Mouse (Mus musculus) CH12F3 (cell line): Measurements from ENCODE around the gene Bace1.

Source experiments
- in situ Hi-C: fragments of 300-500 bp; cut with MboI; formaldehyde crosslinking; loops from 2 replicates; pipeline ENCODE4 v1.14.3; 2020; ENCODE audit warnings: low sequenced_read_pairs

Bace1 gene

GRCm38 (mm10) chr9:45838434-45839138, at the start of gene Bace1:
TSS of gene Bace1 (plus strand) at chr9:45838580.
- in situ Hi-C loops = no loop called here

DNA sequence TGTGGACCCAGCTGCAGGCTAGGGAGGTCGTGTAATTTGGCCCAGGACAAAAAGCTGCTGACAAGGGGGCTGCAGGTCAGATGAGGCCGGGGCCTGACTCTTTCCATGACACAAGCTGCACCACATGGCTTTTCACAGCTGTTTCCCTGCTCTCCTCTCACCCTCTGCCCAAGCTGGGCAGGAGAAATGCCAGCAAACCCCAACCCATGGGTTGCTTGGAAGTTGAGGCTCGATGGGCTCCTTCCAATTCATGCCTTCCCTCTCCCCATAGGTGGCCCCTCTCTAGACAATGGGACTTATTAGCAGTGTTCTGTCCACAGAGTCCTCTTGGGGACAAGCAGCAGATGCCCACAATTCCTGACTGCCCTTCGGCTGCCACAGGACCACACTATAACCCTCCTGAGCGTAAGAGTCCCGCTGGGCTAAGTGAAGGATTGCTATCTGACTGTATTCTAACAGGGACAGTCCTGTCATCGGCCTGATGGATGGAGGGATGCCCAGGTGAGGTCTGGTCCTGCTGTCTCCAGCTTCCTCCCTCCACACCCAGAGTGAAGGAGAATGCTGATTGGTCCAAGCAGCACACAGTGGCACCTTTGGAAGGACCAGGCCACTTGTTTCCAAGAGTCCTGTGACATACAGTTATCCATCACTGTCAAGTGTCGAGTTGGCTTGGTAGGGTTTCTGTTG, 46.8 kb upstream of the Bace1 start:
- in situ Hi-C loops = no loop called here

DNA sequence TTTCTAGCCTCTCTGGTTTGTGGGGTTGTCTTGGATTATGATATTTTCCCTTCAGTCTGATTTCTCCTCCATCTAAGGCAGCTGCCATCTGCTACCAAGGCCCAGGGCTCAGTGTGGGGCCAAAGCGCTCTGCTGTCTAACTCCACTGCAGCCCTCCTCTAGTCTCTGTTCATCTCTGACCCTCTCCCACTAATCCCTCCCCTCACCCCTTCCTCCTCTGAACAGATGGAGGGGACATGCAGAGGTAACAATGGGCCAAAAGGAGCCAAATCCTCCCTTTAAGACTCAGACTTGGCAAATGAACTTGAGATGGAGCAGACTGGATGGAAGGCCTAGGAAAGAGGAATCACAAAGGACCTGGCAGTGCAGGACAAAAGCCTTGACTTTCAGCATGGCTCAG, 46.1 kb upstream of the Bace1 start:
- in situ Hi-C loops = no loop called here

GRCm38 (mm10) chr9:45793697-45794096, 44.7 kb upstream of the Bace1 start:
- in situ Hi-C loops = no loop called here

- in situ Hi-C loops = no loop called here
Observed at GRCm38 (mm10) chr9:45795722-45796121, 42.7 kb upstream of the Bace1 start.

DNA sequence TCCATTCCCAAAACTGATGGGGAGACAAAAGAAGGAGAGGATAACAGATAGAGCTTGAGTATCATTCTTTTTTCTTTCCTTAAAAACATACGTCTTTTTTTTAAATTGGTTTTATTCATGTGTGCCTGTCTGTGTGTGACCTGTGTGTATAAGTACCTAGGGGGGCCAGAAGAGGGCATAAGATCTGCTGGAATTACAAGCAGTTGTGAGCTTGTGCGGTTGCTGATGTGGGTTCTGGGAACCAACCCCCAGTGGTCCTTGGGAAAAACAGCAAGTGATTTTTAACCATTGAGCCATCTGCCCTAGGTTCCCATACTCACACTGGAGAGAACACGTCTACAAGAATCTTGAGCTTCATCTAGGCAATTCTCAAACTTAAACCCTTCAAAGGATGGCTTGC, 41.1 kb upstream of the Bace1 start:
- in situ Hi-C loops = no loop called here

DNA sequence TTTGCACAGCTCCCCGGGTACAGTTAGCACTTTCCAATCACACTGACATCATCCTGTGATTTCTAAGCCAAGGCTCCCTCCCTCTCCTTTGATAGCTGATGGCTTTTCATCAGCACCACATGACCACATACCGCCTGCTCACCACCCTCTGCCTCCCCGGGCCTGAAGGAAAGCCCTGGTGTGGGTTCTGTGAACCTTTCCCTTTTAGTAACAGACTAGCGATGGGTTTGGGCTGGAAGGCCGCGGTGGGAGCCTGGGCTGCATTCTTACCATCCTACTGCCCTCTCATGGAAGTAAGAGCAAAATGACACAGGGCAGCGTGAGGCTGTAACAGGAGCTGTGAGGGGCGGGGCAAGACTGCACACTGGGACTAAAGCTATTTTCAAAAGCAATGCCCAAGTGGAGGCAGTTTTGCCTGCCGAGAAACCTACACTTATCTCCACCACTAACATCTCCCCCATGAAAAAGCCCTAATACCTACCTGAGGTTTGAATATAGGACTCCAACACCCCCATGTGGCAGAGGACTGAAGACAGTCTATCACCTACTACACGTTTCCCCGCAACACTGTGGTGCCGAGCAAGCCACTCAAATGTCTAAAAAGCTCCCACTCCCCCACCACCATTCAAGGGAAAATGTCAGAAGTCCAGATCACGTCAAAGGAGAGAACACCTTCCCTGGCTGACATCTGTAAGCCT, 39.8 kb upstream of the Bace1 start:
- in situ Hi-C loops = no loop called here

GRCm38 (mm10) chr9:45799402-45799801, 39.0 kb upstream of the Bace1 start:
- in situ Hi-C loops = no loop called here

GRCm38 (mm10) chr9:45803070-45803774, 35.2 kb upstream of the Bace1 start:
- in situ Hi-C loops = no loop called here

DNA sequence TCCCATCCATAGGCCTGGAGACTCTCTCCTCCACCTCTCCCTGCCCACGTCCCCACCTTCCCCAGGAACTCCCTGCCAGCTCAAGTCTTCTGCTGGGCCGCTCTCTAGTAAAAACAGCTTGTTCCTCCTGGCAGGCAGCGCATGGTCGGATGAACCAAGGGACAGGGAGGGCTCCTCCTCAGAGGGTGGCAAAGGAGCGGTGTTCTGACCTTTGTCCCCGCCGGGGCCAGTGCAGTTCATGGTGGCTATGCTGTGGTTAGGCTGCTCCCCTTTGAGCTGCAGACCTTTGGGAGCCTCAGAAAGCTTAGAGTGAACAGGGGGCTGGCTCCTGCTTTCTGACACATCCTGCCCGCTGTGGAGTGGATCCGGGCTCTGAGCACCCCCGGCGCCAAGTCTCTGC, 31.5 kb upstream of the Bace1 start:
- in situ Hi-C loops = no loop called here

DNA sequence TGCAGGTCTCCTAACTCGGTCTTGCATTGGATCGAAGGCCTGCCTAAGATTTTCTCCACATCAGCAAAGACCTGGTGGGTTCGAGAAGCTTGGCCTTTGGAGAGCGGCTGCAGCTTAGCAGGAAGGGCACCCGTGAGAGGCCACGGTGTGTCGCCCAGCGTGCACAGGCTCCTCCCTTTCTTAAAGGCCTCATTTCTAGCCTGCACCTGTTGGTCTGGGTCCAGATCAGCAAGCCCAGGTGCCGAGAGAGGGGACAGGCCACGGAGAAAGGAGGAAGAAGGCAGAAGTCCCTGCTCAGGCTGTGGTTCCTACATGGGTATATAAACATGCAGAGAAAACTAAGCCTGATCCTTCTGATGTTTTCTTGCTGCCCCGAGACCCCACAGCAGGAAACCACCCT, 31.0 kb upstream of the Bace1 start:
- in situ Hi-C loops = no loop called here

GRCm38 (mm10) chr9:45807761-45808160, 30.6 kb upstream of the Bace1 start:
- in situ Hi-C loops = no loop called here

GRCm38 (mm10) chr9:45811946-45812345, 26.4 kb upstream of the Bace1 start:
- in situ Hi-C loops = no loop called here

GRCm38 (mm10) chr9:45815113-45815512, 23.3 kb upstream of the Bace1 start:
- in situ Hi-C loops = no loop called here

DNA sequence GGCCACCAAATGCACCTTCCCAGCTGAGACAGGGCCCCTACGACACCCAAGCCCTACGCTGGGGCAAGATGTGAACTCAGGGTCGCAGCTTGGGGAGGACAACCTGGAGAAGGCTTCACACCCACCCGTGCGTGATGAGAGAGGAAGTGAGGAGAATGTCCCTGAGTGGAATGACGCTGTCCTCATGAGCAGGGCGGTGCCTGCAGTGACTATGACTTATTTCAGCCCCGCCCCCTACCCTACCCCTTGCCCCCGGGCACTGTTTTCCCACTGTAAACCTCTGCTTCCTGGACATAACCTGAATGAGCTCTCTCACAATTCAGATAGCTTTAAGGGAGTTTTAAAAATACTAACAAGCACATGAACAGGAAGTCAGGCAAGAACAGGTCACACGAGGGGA, 22.9 kb upstream of the Bace1 start:
- in situ Hi-C loops = no loop called here

DNA sequence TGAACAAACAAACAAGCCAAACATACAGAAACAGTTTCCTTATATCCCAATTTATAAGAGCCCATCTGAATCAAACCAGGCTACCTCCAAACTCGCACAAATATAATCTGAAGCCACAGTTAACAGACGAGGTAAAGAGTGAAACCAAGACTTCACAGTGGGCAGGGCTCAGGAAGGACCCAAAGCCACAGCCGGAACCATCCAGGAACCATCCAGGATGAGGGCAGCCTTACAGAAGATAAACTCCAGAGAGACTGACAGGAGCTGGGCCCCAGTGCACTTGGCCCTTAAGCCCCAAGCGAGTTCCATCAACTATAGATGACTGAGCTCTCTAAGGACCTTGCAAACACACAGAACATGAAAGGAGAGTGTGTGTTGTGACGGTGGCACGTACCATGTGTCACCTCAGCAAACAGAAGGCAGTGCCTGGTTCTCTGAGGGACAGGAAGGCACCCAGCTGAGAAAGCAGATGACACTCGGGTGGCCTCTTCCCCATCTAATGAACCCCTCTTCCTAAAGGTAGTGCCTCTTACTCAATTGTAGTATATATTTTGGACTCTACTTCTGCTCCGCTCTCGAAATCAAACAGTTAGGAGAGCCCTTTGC, 19.9 kb upstream of the Bace1 start:
- in situ Hi-C loops = no loop called here

GRCm38 (mm10) chr9:45827663-45828290, 10.6 kb upstream of the Bace1 start:
- in situ Hi-C loops = no loop called here

- in situ Hi-C loops = no loop called here
Observed at GRCm38 (mm10) chr9:45828291-45828963, 10.0 kb upstream of the Bace1 start, which contains the start of gene Cep164. TSS of gene Cep164 (minus strand) at chr9:45828691.

GRCm38 (mm10) chr9:45829107-45829506, 9.3 kb upstream of the Bace1 start:
- in situ Hi-C loops = no loop called here

- in situ Hi-C loops = no loop called here
Observed at GRCm38 (mm10) chr9:45832898-45833297, 5.5 kb upstream of the Bace1 start.
